Mouse (Mus musculus): ENCODE results near the gene Sfmbt2.
"Not testable (repeated sequence)": the region's sequence is repeated elsewhere in the genome, so short reads cannot be mapped to it uniquely, and the experiment has no call there.

Gene Sfmbt2

GRCm38 (mm10) chr2:10370176-10370575, at the start of gene Sfmbt2:
TSS of gene Sfmbt2 (plus strand) at chr2:10370510.
- DNase-seq = no peak

GRCm38 (mm10) chr2:10321093-10321492, 49.2 kb upstream of the Sfmbt2 start:
- DNase-seq = no peak

- DNase-seq = no peak
Observed at GRCm38 (mm10) chr2:10323173-10323572, 47.1 kb upstream of the Sfmbt2 start.

- no peak for DNase-seq
Observed at GRCm38 (mm10) chr2:10324980-10325379, 45.3 kb upstream of the Sfmbt2 start.

- DNase-seq = no peak
Observed at GRCm38 (mm10) chr2:10330216-10330615, 40.1 kb upstream of the Sfmbt2 start.

- no peak for DNase-seq
Observed at GRCm38 (mm10) chr2:10334299-10334698, 36.0 kb upstream of the Sfmbt2 start.

GRCm38 (mm10) chr2:10335037-10335608, 35.2 kb upstream of the Sfmbt2 start:
- no peak for DNase-seq

GRCm38 (mm10) chr2:10340022-10340421, 30.3 kb upstream of the Sfmbt2 start:
- no peak for DNase-seq

GRCm38 (mm10) chr2:10343523-10343922, 26.8 kb upstream of the Sfmbt2 start:
- DNase-seq = no peak

GRCm38 (mm10) chr2:10344073-10344472, 26.2 kb upstream of the Sfmbt2 start:
- not testable (repeated sequence) for DNase-seq

GRCm38 (mm10) chr2:10347193-10347592, 23.1 kb upstream of the Sfmbt2 start:
- no peak for DNase-seq

GRCm38 (mm10) chr2:10348036-10348435, 22.3 kb upstream of the Sfmbt2 start:
- no peak for DNase-seq

GRCm38 (mm10) chr2:10350266-10350810, 20.0 kb upstream of the Sfmbt2 start:
- no peak for DNase-seq

GRCm38 (mm10) chr2:10351125-10351524, 19.2 kb upstream of the Sfmbt2 start:
- DNase-seq = no peak

GRCm38 (mm10) chr2:10352887-10353286, 17.4 kb upstream of the Sfmbt2 start:
- DNase-seq = no peak

- no peak for DNase-seq
Observed at GRCm38 (mm10) chr2:10353889-10354288, 16.4 kb upstream of the Sfmbt2 start.

- no peak for DNase-seq
Observed at GRCm38 (mm10) chr2:10359861-10360260, 10.4 kb upstream of the Sfmbt2 start.

GRCm38 (mm10) chr2:10365081-10365480, 5.2 kb upstream of the Sfmbt2 start:
- DNase-seq = no peak

- DNase-seq = peak in 1 of 2 experiments; percentile 35
Observed at GRCm38 (mm10) chr2:10366284-10366683, 4.0 kb upstream of the Sfmbt2 start.

GRCm38 (mm10) chr2:10369676-10370075, 634 bp upstream of the Sfmbt2 start:
- no peak for DNase-seq

- DNase-seq = no peak
Observed at GRCm38 (mm10) chr2:10370687-10371458, 563 bp downstream of the Sfmbt2 start.

- peak in 1 of 2 experiments; percentile 3 for DNase-seq
Observed at GRCm38 (mm10) chr2:10371459-10371817, 1.1 kb downstream of the Sfmbt2 start.

- DNase-seq = no peak
Observed at GRCm38 (mm10) chr2:10371899-10372298, 1.6 kb downstream of the Sfmbt2 start.

GRCm38 (mm10) chr2:10372321-10372723, 2.0 kb downstream of the Sfmbt2 start:
- DNase-seq = peak; percentile 43 to 70

Measured in kidney, postnatal 36 days (tissue).